In the genomic region with DNA sequence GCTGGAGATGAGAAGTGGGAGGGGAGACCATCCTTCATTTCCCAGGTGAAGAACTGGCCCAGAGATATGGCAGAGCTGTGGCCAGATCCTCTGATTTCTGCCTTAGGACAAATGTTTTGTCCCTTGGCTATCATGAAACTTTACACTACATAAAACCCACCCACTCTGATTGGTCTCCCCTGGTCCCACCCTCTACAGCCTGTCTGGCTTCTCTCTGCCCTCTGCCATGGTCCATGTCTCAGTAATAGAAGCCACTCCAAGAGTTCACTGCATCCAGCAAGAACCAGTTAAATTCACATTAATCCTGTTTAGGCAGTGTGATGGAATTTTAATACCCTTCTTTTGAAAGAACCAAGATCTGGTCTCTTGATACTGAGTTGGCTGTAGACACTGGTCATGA, we compare ENCODE assay signal across 23 mouse cellular contexts.
A peak's percentile ranks its signal among the peaks of the same experiment; 100 is the strongest.
DNase-seq lines count a peak whose midpoint lies in the region; ATAC-seq lines count a peak whose summit lies in the region.
"Had no signal": no experiment of that assay in that cellular context is flagged by ENCODE, and none has a peak within 500 bp of the region (broad histone marks: within the 10 kb centered on the region; RNA-seq: fewer than 3 reads in every experiment).

No protein-coding gene starts in this region.

- intact Hi-C loops in heart, postnatal 14 days (cut with DNase I) = no loop called here

- ATAC-seq in heart, embryonic 12.5 days (ENCODE audit: insufficient number of reproducible peaks, low FRiP score) = no peak
- ATAC-seq in kidney, embryonic 16.5 days (ENCODE audit: low FRiP score, low TSS enrichment) = peak; percentile 72
- peak; percentile 26; the same call in 1 of the 2 replicates for ATAC-seq in embryonic facial prominence, embryonic 14.5 days (ENCODE audit: low read depth)
- ATAC-seq: CD4-positive, CD25-positive, alpha-beta regulatory T cell, adult 4 months; forebrain, embryonic 15.5 days; hindbrain, embryonic 16.5 days; intestine, embryonic 15.5 days had no signal

- H3K9ac ChIP-seq in heart, embryonic 12.5 days = no peak overlapping the region
- H3K9ac ChIP-seq in kidney, embryonic 16.5 days (replicated peaks; ENCODE audit: low read length) = no peak overlapping the region
- H3K9ac ChIP-seq in embryonic facial prominence, embryonic 14.5 days (ENCODE audit: low read depth, low read length) = no peak overlapping the region
- H3K9ac ChIP-seq: embryonic facial prominence, embryonic 12.5 days; forebrain, embryonic 12.5 days; forebrain, embryonic 15.5 days; heart, embryonic 15.5 days; hindbrain, embryonic 13.5 days; intestine, embryonic 15.5 days had no signal

- 0 out of 2 replicates have a peak overlapping the region, but pooled peaks have one; percentile 18 for H3K27ac ChIP-seq in heart, embryonic 12.5 days (ENCODE audit: poor library complexity, severe bottlenecking)
- H3K27ac ChIP-seq in kidney, embryonic 16.5 days (ENCODE audit: low read length) = no peak overlapping the region
- no peak overlapping the region for H3K27ac ChIP-seq in embryonic facial prominence, embryonic 14.5 days (replicated peaks; ENCODE audit: low read depth, low read length)
- H3K27ac ChIP-seq: embryonic facial prominence, embryonic 12.5 days; forebrain, embryonic 12.5 days; forebrain, embryonic 15.5 days; heart, embryonic 15.5 days; hindbrain, embryonic 10.5 days; hindbrain, embryonic 13.5 days; intestine, embryonic 15.5 days had no signal

- H3K27me3 ChIP-seq in heart, embryonic 12.5 days (replicated peaks) = no peaks in the 10 kb centered on the region
- H3K27me3 ChIP-seq in kidney, embryonic 16.5 days (ENCODE audit: insufficient read depth, low read length) = no peaks in the 10 kb centered on the region
- no peaks in the 10 kb centered on the region for H3K27me3 ChIP-seq in embryonic facial prominence, embryonic 14.5 days (replicated peaks; ENCODE audit: control insufficient read depth, insufficient read depth, low read length)
- H3K27me3 ChIP-seq: embryonic facial prominence, embryonic 12.5 days; forebrain, embryonic 12.5 days; forebrain, embryonic 15.5 days; heart, embryonic 15.5 days; intestine, embryonic 15.5 days had no signal

- H3K4me1 ChIP-seq in heart, embryonic 12.5 days (replicated peaks) = peaks cover 20% of the 10 kb centered on the region
- H3K4me1 ChIP-seq in kidney, embryonic 16.5 days (ENCODE audit: insufficient read depth, low read length) = no peaks in the 10 kb centered on the region; the same call in 1 of the 2 replicates
- peaks cover 5% of the 10 kb centered on the region; the same call in 1 of the 2 replicates for H3K4me1 ChIP-seq in embryonic facial prominence, embryonic 14.5 days (ENCODE audit: control insufficient read depth, insufficient read depth, low read length)
- H3K4me1 ChIP-seq: forebrain, embryonic 12.5 days; forebrain, embryonic 15.5 days; hindbrain, embryonic 10.5 days; hindbrain, embryonic 13.5 days; intestine, embryonic 15.5 days had no signal

- no peaks in the 10 kb centered on the region for H3K9me3 ChIP-seq in heart, embryonic 12.5 days (replicated peaks)
- H3K9me3 ChIP-seq in kidney, embryonic 16.5 days (ENCODE audit: low read length) = no peaks in the 10 kb centered on the region
- no peaks in the 10 kb centered on the region for H3K9me3 ChIP-seq in embryonic facial prominence, embryonic 14.5 days (ENCODE audit: control insufficient read depth, low read length)
- H3K9me3 ChIP-seq: embryonic facial prominence, embryonic 12.5 days; forebrain, embryonic 12.5 days; forebrain, embryonic 15.5 days; heart, embryonic 15.5 days; hindbrain, embryonic 10.5 days; hindbrain, embryonic 13.5 days; intestine, embryonic 15.5 days had no signal

- H3K4me3 ChIP-seq in heart, embryonic 12.5 days = no peak overlapping the region
- no peak overlapping the region for H3K4me3 ChIP-seq in kidney, embryonic 16.5 days (ENCODE audit: low read length)
- no peak overlapping the region for H3K4me3 ChIP-seq in embryonic facial prominence, embryonic 14.5 days (ENCODE audit: low read depth, low read length)
- H3K4me3 ChIP-seq: embryonic facial prominence, embryonic 12.5 days; erythroblast, embryonic 14.5 days; forebrain, embryonic 12.5 days; forebrain, embryonic 15.5 days; heart, embryonic 15.5 days; hindbrain, embryonic 10.5 days; hindbrain, embryonic 13.5 days; intestine, embryonic 15.5 days had no signal

- no peaks in the 10 kb centered on the region for H3K36me3 ChIP-seq in heart, embryonic 12.5 days
- H3K36me3 ChIP-seq in kidney, embryonic 16.5 days (ENCODE audit: insufficient read depth, low read length) = no peaks in the 10 kb centered on the region
- H3K36me3 ChIP-seq in embryonic facial prominence, embryonic 14.5 days (ENCODE audit: control insufficient read depth, insufficient read depth, low read length) = no peaks in the 10 kb centered on the region
- H3K36me3 ChIP-seq: embryonic facial prominence, embryonic 12.5 days; forebrain, embryonic 12.5 days; forebrain, embryonic 15.5 days; heart, embryonic 15.5 days; hindbrain, embryonic 10.5 days; hindbrain, embryonic 13.5 days; intestine, embryonic 15.5 days had no signal

- no peak overlapping the region for H3K4me2 ChIP-seq in heart, embryonic 12.5 days
- no peak overlapping the region for H3K4me2 ChIP-seq in kidney, embryonic 16.5 days (replicated peaks; ENCODE audit: low read depth, low read length)
- H3K4me2 ChIP-seq in embryonic facial prominence, embryonic 14.5 days (ENCODE audit: low read depth, low read length) = no peak overlapping the region
- H3K4me2 ChIP-seq: embryonic facial prominence, embryonic 12.5 days; forebrain, embryonic 12.5 days; forebrain, embryonic 15.5 days; heart, embryonic 15.5 days; hindbrain, embryonic 13.5 days; intestine, embryonic 15.5 days had no signal

- no peak for DNase-seq in heart, postnatal 14 days
- no peak for DNase-seq in kidney, postnatal 25 days
- DNase-seq in embryonic facial prominence, embryonic 14.5 days (ENCODE audit: low spot score) = no peak
- DNase-seq in adrenal gland, postnatal 4 days (ENCODE audit: low spot score in 2 of 2) = no peak
- DNase-seq: cerebellum, adult 11-12 months; cerebellum, adult 8-10 months; cerebellum, postnatal 10 days; cerebellum, postnatal 36 days; embryo, embryonic 11 days; gastrocnemius, postnatal 25 days; heart, postnatal 10 days had no signal
